14 mouse cellular contexts compared by ENCODE assay signal in genomic region chr11:61176321-61176720, GRCm38 (mm10). TPM values are rescaled to one million over a fixed set of nuclear protein-coding genes. Genes with fewer than 3 reads are reported as not detected.
DNase-seq lines count a peak whose midpoint lies in the region; ATAC-seq and TF ChIP-seq lines count a peak whose summit lies in the region.
"Had no signal": no experiment of that assay in that cellular context is flagged by ENCODE, and none has a peak within 500 bp of the region (broad histone marks: within the 10 kb centered on the region; RNA-seq: fewer than 3 reads in every experiment).

No protein-coding gene starts in this region.

- H3K4me1 ChIP-seq in CH12.LX (ENCODE audit: control insufficient read depth in 1 of 2, insufficient read depth in 2 of 2): peaks cover 9 to 34% of the 10 kb centered on the region in 2 experiments
- H3K4me1 ChIP-seq in hindbrain, embryonic 14.5 days (replicated peaks; ENCODE audit: control insufficient read depth, insufficient read depth, low read length): peaks cover 29% of the 10 kb centered on the region
- peaks cover 27% of the 10 kb centered on the region for H3K4me1 ChIP-seq in midbrain, embryonic 16.5 days (ENCODE audit: control insufficient read depth, insufficient read depth, low read length)

- no peak for TF ChIP-seq CTCF in gastrocnemius, adult 2 months (IDR thresholded peaks at IDR 0.05)
- TF ChIP-seq CTCF in CH12.LX (conservative IDR thresholded peaks at IDR 0.05 in 1 of 2, IDR thresholded peaks at IDR 0.05 in 1 of 2; ENCODE audit: low read depth in 2 of 2, low read length in 2 of 2): no peak

- H3K27ac ChIP-seq in gastrocnemius, adult 2 months: peak overlapping the region; percentile 79; the same call in 1 of the 2 replicates
- no peak overlapping the region for H3K27ac ChIP-seq in CH12.LX (ENCODE audit: insufficient read depth, low read depth)
- peak overlapping the region; percentile 100 for H3K27ac ChIP-seq in hindbrain, embryonic 14.5 days
- H3K27ac ChIP-seq in midbrain, embryonic 16.5 days (ENCODE audit: low read length): peak overlapping the region; percentile 90

- intact Hi-C loops in gastrocnemius, adult 2 months (cut with DNase I): loop anchor here (5.0 kb wide), 1 partner anchor 91 kb away; the partner anchor contains the start of gene Aldh3a2

- H3K4me3 ChIP-seq in gastrocnemius, adult 2 months: no peak overlapping the region
- no peak overlapping the region for H3K4me3 ChIP-seq in CH12.LX (replicated peaks in 1 of 3; ENCODE audit: low read depth in 2 of 3, low read length in 2 of 3, poor library complexity in 1 of 3)
- H3K4me3 ChIP-seq in hindbrain, embryonic 14.5 days (replicated peaks; ENCODE audit: low read length): no peak overlapping the region
- H3K4me3 ChIP-seq in midbrain, embryonic 16.5 days (ENCODE audit: low read depth, low read length): no peak overlapping the region

- no peak for TF ChIP-seq POLR2A in CH12.LX (IDR thresholded peaks at IDR 0.05; ENCODE audit: low read depth, low read length)

- no peak overlapping the region for H3K9ac ChIP-seq in CH12.LX (ENCODE audit: insufficient read depth, low read depth)
- H3K9ac ChIP-seq in hindbrain, embryonic 14.5 days: no peak overlapping the region
- H3K9ac ChIP-seq in midbrain, embryonic 16.5 days (ENCODE audit: low read depth, low read length): no peak overlapping the region

- no peak for TF ChIP-seq RAD21 in CH12.LX (IDR thresholded peaks at IDR 0.05; ENCODE audit: low read depth, low read length)

- H3K36me3 ChIP-seq in CH12.LX (replicated peaks in 1 of 2; ENCODE audit: control insufficient read depth in 1 of 2, insufficient read depth in 1 of 2, low read length in 1 of 2): peaks cover 0 to 11% of the 10 kb centered on the region in 2 experiments
- H3K36me3 ChIP-seq in hindbrain, embryonic 14.5 days (replicated peaks; ENCODE audit: control insufficient read depth, insufficient read depth): no peaks in the 10 kb centered on the region
- no peaks in the 10 kb centered on the region for H3K36me3 ChIP-seq in midbrain, embryonic 16.5 days (ENCODE audit: control insufficient read depth, insufficient read depth, low read length)

- peaks cover 28% of the 10 kb centered on the region for H3K79me2 ChIP-seq in CH12.LX (replicated peaks; ENCODE audit: control insufficient read depth, extremely low read depth, insufficient read depth, poor library complexity, severe bottlenecking)

- peak overlapping the region; percentile 29; the same call in 1 of the 2 replicates for H3K4me2 ChIP-seq in CH12.LX (ENCODE audit: insufficient read depth, low read depth, poor library complexity, severe bottlenecking)
- H3K4me2 ChIP-seq in hindbrain, embryonic 14.5 days (replicated peaks): no peak overlapping the region; the same call in 1 of the 2 replicates
- no peak overlapping the region for H3K4me2 ChIP-seq in midbrain, embryonic 16.5 days (ENCODE audit: low read length)

- no peak for ATAC-seq in hindbrain, embryonic 14.5 days (ENCODE audit: low FRiP score)
- ATAC-seq in midbrain, embryonic 16.5 days: no peak
- ATAC-seq: Patski had no signal

- 96% methylated on average over 1 of the region's 1 CpGs for WGBS in hindbrain, embryonic 14.5 days
- 96% methylated on average over 1 of the region's 1 CpGs for WGBS in midbrain, embryonic 16.5 days

- DNase-seq in gastrocnemius, adult 2 months: no peak
- no peak for DNase-seq in gastrocnemius, adult 8-10 months (ENCODE audit: low spot score in 2 of 2)
- no peak for DNase-seq in CH12.LX (ENCODE audit: extremely low read depth)
- no peak for DNase-seq in hindbrain, embryonic 14.5 days (ENCODE audit: low spot score)
- DNase-seq in spleen, postnatal 36 days (ENCODE audit: low spot score in 2 of 2): no peak
- no peak for DNase-seq in ovary, postnatal 14 days (ENCODE audit: low spot score)
- DNase-seq in ovary, adult 18-20 months (ENCODE audit: low spot score): no peak
- DNase-seq: adrenal gland, adult 8-10 months; B cell, adult 2 months; heart, adult 18-20 months; heart, postnatal 36 days had no signal

- in situ Hi-C loops in CH12.LX (cut with MboI; ENCODE audit: low pct_ligation_motif_present, low pct_unique_long_range_greater_than_20kb, low sequenced_read_pairs): no loop called here

- no peak for TF ChIP-seq EP300 in CH12.LX (IDR thresholded peaks at IDR 0.05; ENCODE audit: low read length)

- H3K9me3 ChIP-seq in CH12.LX (replicated peaks; ENCODE audit: low read length): no peaks in the 10 kb centered on the region
- H3K9me3 ChIP-seq in hindbrain, embryonic 14.5 days (ENCODE audit: control insufficient read depth, low read length): no peaks in the 10 kb centered on the region
- no peaks in the 10 kb centered on the region for H3K9me3 ChIP-seq in midbrain, embryonic 16.5 days (replicated peaks; ENCODE audit: control insufficient read depth, low read length, poor library complexity, severe bottlenecking)

- dilution Hi-C loops in CH12.LX (cut with MboI; ENCODE audit: extremely low pct_ligation_motif_present, extremely low pct_unique_long_range_greater_than_20kb, low sequenced_read_pairs): no loop called here

- no peaks in the 10 kb centered on the region for H3K27me3 ChIP-seq in CH12.LX (replicated peaks)
- no peaks in the 10 kb centered on the region for H3K27me3 ChIP-seq in hindbrain, embryonic 14.5 days (ENCODE audit: control insufficient read depth, insufficient read depth, low read length)
- no peaks in the 10 kb centered on the region for H3K27me3 ChIP-seq in midbrain, embryonic 16.5 days (ENCODE audit: control insufficient read depth, insufficient read depth, low read depth, low read length)

TF ChIP-seq in CH12.LX, 34 proteins besides CTCF, POLR2A, EP300 and RAD21:
- TF ChIP-seq GABPA (IDR thresholded peaks at IDR 0.05; ENCODE audit: insufficient replicate concordance, low read depth, low read length) (no peak), USF2 (conservative IDR thresholded peaks at IDR 0.05; ENCODE audit: low read depth, low read length) (no peak), MXI1 (IDR thresholded peaks at IDR 0.05; ENCODE audit: low read depth, low read length) (no peak), ZMIZ1 (IDR thresholded peaks at IDR 0.05; ENCODE audit: low read depth, low read length) (no peak), RCOR1 (conservative IDR thresholded peaks at IDR 0.05; ENCODE audit: low read depth, low read length) (no peak), MYC (IDR thresholded peaks at IDR 0.05; ENCODE audit: low read depth, low read length) (no peak), UBTF (IDR thresholded peaks at IDR 0.05; ENCODE audit: low read depth, low read length) (no peak), CHD2 (IDR thresholded peaks at IDR 0.05; ENCODE audit: low read length) (no peak), NELFE (IDR thresholded peaks at IDR 0.05; ENCODE audit: low read depth, low read length) (no peak), JUND (conservative IDR thresholded peaks at IDR 0.05; ENCODE audit: low read depth, low read length) (no peak)

RNA-seq across cellular contexts. Expression of gene Usp22, which starts 1.5 kb away (rescaled TPM):
- 10 to 100 TPM; 13.4 to 16.7 TPM for total RNA-seq in gastrocnemius, adult 2 months (2021)
- total RNA-seq in gastrocnemius, adult 8-10 months (2022): 10 to 100 TPM; 13.3 to 16.1 (median 15.7) TPM
- 56.7 and 65.3 TPM in 2 replicates for total RNA-seq in CH12.LX (2012; rRNA removed)
- total RNA-seq in CH12.LX (2014; rRNA removed): 51.9 and 54.7 TPM in 2 replicates
- 38.9 and 48.1 TPM in 2 replicates for polyA plus RNA-seq in CH12.LX (2012; ENCODE audit: insufficient read length, low read depth)
- 473 and 509 TPM in 2 replicates for polyA plus RNA-seq in hindbrain, embryonic 14.5 days (2014; fragmentation: Nextera tagmentation; extraction: Ambion mirVana)
- 439 and 447 TPM in 2 replicates for polyA plus RNA-seq in midbrain, embryonic 16.5 days (2015; fragmentation: Nextera tagmentation; extraction: Ambion mirVana)

RNA-seq across cellular contexts. Expression of gene Aldh3a1, which starts 31.0 kb away (rescaled TPM):
- under 1 TPM in 1 of 2 experiments, not detected in 1; 0.50 TPM for total RNA-seq in gastrocnemius, adult 2 months (2021)
- total RNA-seq in gastrocnemius, adult 8-10 months (2022): under 1 TPM; 0.36 to 0.81 (median 0.55) TPM
- total RNA-seq in CH12.LX (2012; rRNA removed): 0.25 and 0.29 TPM in 2 replicates
- total RNA-seq in CH12.LX (2014; rRNA removed): 0.12 TPM in 1 of 2 replicates, not detected in the other
- polyA plus RNA-seq in CH12.LX (2012; ENCODE audit: insufficient read length, low read depth): 0.13 TPM in 1 of 2 replicates, not detected in the other
- polyA plus RNA-seq in hindbrain, embryonic 14.5 days (2014; fragmentation: Nextera tagmentation; extraction: Ambion mirVana): 0.16 TPM in 1 of 2 replicates, not detected in the other
- polyA plus RNA-seq in midbrain, embryonic 16.5 days (2015; fragmentation: Nextera tagmentation; extraction: Ambion mirVana): 0.12 and 0.18 TPM in 2 replicates
- polyA plus RNA-seq: kidney, embryonic 14.5 days; Patski had no signal

RNA-seq across cellular contexts. Expression of gene Tnfrsf13b, which starts 49.8 kb away (rescaled TPM):
- total RNA-seq in gastrocnemius, adult 2 months (2021): under 1 TPM; 0.13 to 0.22 TPM
- total RNA-seq in gastrocnemius, adult 8-10 months (2022): under 1 TPM in 3 of 4 experiments, not detected in 1; 0.19 to 0.29 (median 0.19) TPM
- 260 and 365 TPM in 2 replicates for total RNA-seq in CH12.LX (2012; rRNA removed)
- 338 and 355 TPM in 2 replicates for total RNA-seq in CH12.LX (2014; rRNA removed)
- 299 and 356 TPM in 2 replicates for polyA plus RNA-seq in CH12.LX (2012; ENCODE audit: insufficient read length, low read depth)
- 0.96 and 1.1 TPM in 2 replicates for polyA plus RNA-seq in hindbrain, embryonic 14.5 days (2014; fragmentation: Nextera tagmentation; extraction: Ambion mirVana)
- 0.94 and 1.2 TPM in 2 replicates for polyA plus RNA-seq in midbrain, embryonic 16.5 days (2015; fragmentation: Nextera tagmentation; extraction: Ambion mirVana)
- polyA plus RNA-seq: Patski had no signal

Comparison
In these comparisons a context has a peak if more than half of its experiments do, and no peak if none do; other contexts are left out.
1. RNA of gene Tnfrsf13b, which starts 49.8 kb away (total RNA-seq): 260 to 365 TPM in CH12.LX; 0.13 to 0.22 TPM in gastrocnemius, adult 2 months and 0.19 to 0.29 TPM in gastrocnemius, adult 8-10 months; every median in the first group is over 100 times any median in the second.